Mouse (Mus musculus): Measurements from ENCODE around the gene Prkn. TPM values are rescaled to one million over a fixed set of nuclear protein-coding genes. Genes with fewer than 3 reads are reported as not detected.

Prkn gene
- total and polyA plus RNA-seq, 3 experiments: 0.39 to 0.50 TPM; not detected in 1

GRCm38 (mm10) chr17:11187356-11187755 lies 347.2 kb downstream of the Prkn start:
- H3K9ac ChIP-seq (ENCODE audit: control insufficient read depth, low read depth, low read length, poor library complexity, severe bottlenecking): no peak overlapping the region
- no peaks in the 10 kb centered on the region for H3K79me2 ChIP-seq (ENCODE audit: control insufficient read depth, insufficient read depth, low read length, poor library complexity)
- no peak overlapping the region for H3K27ac ChIP-seq (ENCODE audit: control insufficient read depth, low read depth, low read length)
- no peaks in the 10 kb centered on the region for H3K9me3 ChIP-seq (replicated peaks; ENCODE audit: insufficient read depth, low read length)
- H3K4me1 ChIP-seq (ENCODE audit: control insufficient read depth in 1 of 2, insufficient read depth in 2 of 2, low read length in 2 of 2): no peaks in the 10 kb centered on the region
- H3K36me3 ChIP-seq (ENCODE audit: control insufficient read depth in 1 of 2, insufficient read depth in 2 of 2, low read length in 2 of 2): no peaks in the 10 kb centered on the region
- TF ChIP-seq TBP (IDR thresholded peaks at IDR 0.05; ENCODE audit: low read depth, low read length) (no peak), TAL1 (IDR thresholded peaks at IDR 0.05; ENCODE audit: low read length) (no peak), UBTF (IDR thresholded peaks at IDR 0.05; ENCODE audit: borderline replicate concordance, insufficient read depth, low read depth, low read length) (no peak), POLR2AphosphoS5 (IDR thresholded peaks at IDR 0.05; ENCODE audit: borderline replicate concordance, low read depth, low read length) (no peak), CTCF (IDR thresholded peaks at IDR 0.05 in 2 of 3, conservative IDR thresholded peaks at IDR 0.05 in 1 of 3; ENCODE audit: control insufficient read depth in 1 of 3, insufficient read depth in 1 of 3, low read depth in 2 of 3, low read length in 3 of 3, poor library complexity in 1 of 3, severe bottlenecking in 1 of 3) (no peak), BHLHE40 (IDR thresholded peaks at IDR 0.05; ENCODE audit: borderline replicate concordance, low read depth, low read length) (no peak), RCOR1 (IDR thresholded peaks at IDR 0.05; ENCODE audit: low read depth, low read length) (no peak), MAFK (IDR thresholded peaks at IDR 0.05; ENCODE audit: borderline replicate concordance, low read depth, low read length) (no peak), GATA1 (IDR thresholded peaks at IDR 0.05; ENCODE audit: low read depth, low read length) (no peak), SMC3 (IDR thresholded peaks at IDR 0.05; ENCODE audit: low read depth, low read length) (no peak), MXI1 (IDR thresholded peaks at IDR 0.05; ENCODE audit: low read depth, low read length) (no peak), HCFC1 (IDR thresholded peaks at IDR 0.05; ENCODE audit: low read depth, low read length) (no peak), CHD2 (IDR thresholded peaks at IDR 0.05; ENCODE audit: low read length) (no peak), USF1 (IDR thresholded peaks at IDR 0.05; ENCODE audit: low read depth, low read length) (no peak), ZMIZ1 (IDR thresholded peaks at IDR 0.05; ENCODE audit: low read depth, low read length) (no peak), SIN3A (IDR thresholded peaks at IDR 0.05; ENCODE audit: low read length) (no peak), EP300 (IDR thresholded peaks at IDR 0.05; ENCODE audit: low read depth in 1 of 2, low read length in 2 of 2) (no peak), MYB (IDR thresholded peaks at IDR 0.05; ENCODE audit: low read depth, low read length) (no peak), ZKSCAN1 (IDR thresholded peaks at IDR 0.05; ENCODE audit: low read depth, low read length) (no peak), POLR2A (IDR thresholded peaks at IDR 0.05; ENCODE audit: control insufficient read depth in 1 of 2, insufficient read depth in 1 of 2, low read depth in 1 of 2, low read length in 2 of 2, poor library complexity in 1 of 2) (no peak)
- no peak overlapping the region for H3K4me3 ChIP-seq (ENCODE audit: control insufficient read depth in 1 of 2, insufficient read depth in 1 of 2, low read depth in 2 of 2, low read length in 2 of 2)
- no peaks in the 10 kb centered on the region for H3K27me3 ChIP-seq (ENCODE audit: control insufficient read depth in 1 of 2, insufficient read depth in 2 of 2, low read length in 2 of 2)
- no peak for DNase-seq (ENCODE audit: low read depth, low spot score)

- no peaks in the 10 kb centered on the region for H3K79me2 ChIP-seq (ENCODE audit: control insufficient read depth, insufficient read depth, low read length, poor library complexity)
- TF ChIP-seq ETS1 (IDR thresholded peaks at IDR 0.05; ENCODE audit: low read depth, low read length) (no peak), MYB (IDR thresholded peaks at IDR 0.05; ENCODE audit: low read depth, low read length) (no peak), ZKSCAN1 (IDR thresholded peaks at IDR 0.05; ENCODE audit: low read depth, low read length) (no peak), USF1 (IDR thresholded peaks at IDR 0.05; ENCODE audit: low read depth, low read length) (no peak), EP300 (IDR thresholded peaks at IDR 0.05; ENCODE audit: low read depth in 1 of 2, low read length in 2 of 2) (no peak), NRF1 (IDR thresholded peaks at IDR 0.05; ENCODE audit: insufficient read depth, low read depth, low read length, poor library complexity, severe bottlenecking) (no peak), MAFK (IDR thresholded peaks at IDR 0.05; ENCODE audit: borderline replicate concordance, low read depth, low read length) (no peak), GABPA (IDR thresholded peaks at IDR 0.05; ENCODE audit: low read depth, low read length) (no peak), BHLHE40 (IDR thresholded peaks at IDR 0.05; ENCODE audit: borderline replicate concordance, low read depth, low read length) (no peak), ELF1 (IDR thresholded peaks at IDR 0.05; ENCODE audit: low read depth, low read length) (no peak), CHD2 (IDR thresholded peaks at IDR 0.05; ENCODE audit: low read length) (no peak), RCOR1 (IDR thresholded peaks at IDR 0.05; ENCODE audit: low read depth, low read length) (no peak), TCF12 (IDR thresholded peaks at IDR 0.05; ENCODE audit: low read depth, low read length) (no peak), USF2 (IDR thresholded peaks at IDR 0.05; ENCODE audit: borderline replicate concordance in 1 of 2, insufficient read depth in 1 of 2, low read depth in 1 of 2, low read length in 2 of 2) (no peak), HCFC1 (IDR thresholded peaks at IDR 0.05; ENCODE audit: low read depth, low read length) (no peak), E2F4 (IDR thresholded peaks at IDR 0.05; ENCODE audit: borderline replicate concordance, low read depth, low read length) (no peak)
- H3K27me3 ChIP-seq (ENCODE audit: control insufficient read depth in 1 of 2, insufficient read depth in 2 of 2, low read length in 2 of 2): no peaks in the 10 kb centered on the region
- no peak overlapping the region for H3K9ac ChIP-seq (ENCODE audit: control insufficient read depth, low read depth, low read length, poor library complexity, severe bottlenecking)
- H3K27ac ChIP-seq (ENCODE audit: control insufficient read depth, low read depth, low read length): no peak overlapping the region
- no peak overlapping the region for H3K4me3 ChIP-seq (ENCODE audit: control insufficient read depth in 1 of 2, insufficient read depth in 1 of 2, low read depth in 2 of 2, low read length in 2 of 2)
- H3K9me3 ChIP-seq (replicated peaks; ENCODE audit: insufficient read depth, low read length): no peaks in the 10 kb centered on the region
- H3K36me3 ChIP-seq (ENCODE audit: control insufficient read depth in 1 of 2, insufficient read depth in 2 of 2, low read length in 2 of 2): no peaks in the 10 kb centered on the region
- no peaks in the 10 kb centered on the region for H3K4me1 ChIP-seq (ENCODE audit: control insufficient read depth in 1 of 2, insufficient read depth in 2 of 2, low read length in 2 of 2)
- no peak for DNase-seq (ENCODE audit: low read depth, low spot score)
Measured at GRCm38 (mm10) chr17:11188494-11188893, 348.3 kb downstream of the Prkn start.

Data from MEL (cell line).